Mouse (Mus musculus) myocyte (in vitro differentiated cells): ENCODE data around the gene Scd2. TPM values are rescaled to one million over a fixed set of nuclear protein-coding genes. Genes with fewer than 3 reads are reported as not detected.

Source experiments
- H3K27me3 ChIP-seq: one replicate; pipeline ENCODE4 v1.6.1; 2011; ENCODE audit not compliant: control insufficient read depth, insufficient read depth, insufficient read length
- H3K36me3 ChIP-seq: one replicate; pipeline ENCODE4 v1.6.1; 2011; ENCODE audit not compliant: control insufficient read depth, insufficient read depth
- H3K4me2 ChIP-seq: one replicate; pipeline ENCODE4 v1.6.1; 2011; ENCODE audit warnings: low read depth, control low read depth
- H3K4me3 ChIP-seq: one replicate; pipeline ENCODE4 v1.5.1; 2011; ENCODE audit warnings: mild to moderate bottlenecking, control low read depth, moderate library complexity
- H3K79me2 ChIP-seq: one replicate; pipeline ENCODE4 v1.6.1; 2011; ENCODE audit not compliant: control insufficient read depth, insufficient read depth
- H3ac ChIP-seq: one replicate; pipeline ENCODE4 v1.6.1; 2011; ENCODE audit not compliant: control insufficient read depth, insufficient read length
- CEBPB ChIP-seq: IDR thresholded peaks from 2 replicates; pipeline ENCODE4 v1.6.1; 2011; ENCODE audit warnings: mild to moderate bottlenecking, moderate library complexity; ENCODE audit not compliant: poor library complexity, insufficient read depth, severe bottlenecking
- E2F4 ChIP-seq: IDR thresholded peaks from one replicate; pipeline ENCODE4 v1.6.1; 2011; ENCODE audit warnings: mild to moderate bottlenecking, control low read depth, moderate library complexity; ENCODE audit not compliant: insufficient read depth
- MAX ChIP-seq: IDR thresholded peaks from one replicate; pipeline ENCODE4 v1.6.1; 2011; ENCODE audit warnings: low read depth, mild to moderate bottlenecking, control low read depth
- MYOD1 ChIP-seq, 3 experiments: IDR thresholded peaks; one replicate each; pipeline ENCODE4 v1.6.1; 2011; ENCODE audit warnings: control low read depth in 2 of 3, low read depth in 2 of 3, mild to moderate bottlenecking in 2 of 3, moderate library complexity in 1 of 3; ENCODE audit not compliant: insufficient read length in 2 of 3, control insufficient read depth in 1 of 3
- MYOG ChIP-seq, 3 experiments: IDR thresholded peaks; one replicate each; pipeline ENCODE4 v1.6.1; 2011; ENCODE audit warnings: control low read depth in 2 of 3, low read depth in 2 of 3, mild to moderate bottlenecking in 2 of 3; ENCODE audit not compliant: insufficient read length in 2 of 3, control insufficient read depth in 1 of 3, insufficient read depth in 1 of 3
- POLR2A ChIP-seq: IDR thresholded peaks from one replicate; pipeline ENCODE4 v1.6.1; 2011; ENCODE audit warnings: low read depth, mild to moderate bottlenecking, control low read depth, moderate library complexity; ENCODE audit not compliant: insufficient read length
- POLR2AphosphoS2 ChIP-seq: IDR thresholded peaks from one replicate; pipeline ENCODE4 v1.6.1; 2011; ENCODE audit warnings: low read depth, control low read depth; ENCODE audit not compliant: insufficient read length
- REST ChIP-seq: IDR thresholded peaks from one replicate; pipeline ENCODE4 v1.6.1; 2011; ENCODE audit warnings: mild to moderate bottlenecking, control low read depth, moderate library complexity; ENCODE audit not compliant: insufficient read depth, insufficient read length
- SRF ChIP-seq: IDR thresholded peaks from one replicate; pipeline ENCODE4 v1.6.1; 2011; ENCODE audit warnings: low read depth; ENCODE audit not compliant: control insufficient read depth, insufficient read length
- TCF12 ChIP-seq: IDR thresholded peaks from one replicate; pipeline ENCODE4 v1.6.1; 2011; ENCODE audit warnings: mild to moderate bottlenecking, control low read depth; ENCODE audit not compliant: poor library complexity, insufficient read depth, severe bottlenecking
- TCF3 ChIP-seq: IDR thresholded peaks from one replicate; pipeline ENCODE4 v1.6.1; 2011; ENCODE audit warnings: low read depth, control low read depth; ENCODE audit not compliant: insufficient read length
- USF1 ChIP-seq: IDR thresholded peaks from one replicate; pipeline ENCODE4 v1.6.1; 2011; ENCODE audit warnings: low read depth, mild to moderate bottlenecking, control low read depth, moderate library complexity
- polyA plus RNA-seq: library from polyadenylated mRNA; unstranded; fragments of >200 nt; fragmentation: generic; extraction: Trizol; gene quantifications from one replicate; pipeline ENCODE4 v1.2.1, GENCODE M21; 2012; ENCODE audit warnings: missing spikeins

Scd2 gene
- polyA plus RNA-seq, 1 experiment, result 868 TPM

- Histone ChIP-seq H3K4me3 (peak overlapping the region; percentile 100), H3K79me2 (peaks cover 99% of the 10 kb centered on the region), H3ac (peak overlapping the region; percentile 13), H3K36me3 (peaks cover 90% of the 10 kb centered on the region), H3K4me2 (peak overlapping the region; percentile 99), H3K27me3 (no peaks in the 10 kb centered on the region)
- TF ChIP-seq SRF (no peak), MAX (no peak), POLR2A (peak; percentile 38)
Observed at GRCm38 (mm10) chr19:44299078-44299477, 5.6 kb downstream of the Scd2 start.

DNA sequence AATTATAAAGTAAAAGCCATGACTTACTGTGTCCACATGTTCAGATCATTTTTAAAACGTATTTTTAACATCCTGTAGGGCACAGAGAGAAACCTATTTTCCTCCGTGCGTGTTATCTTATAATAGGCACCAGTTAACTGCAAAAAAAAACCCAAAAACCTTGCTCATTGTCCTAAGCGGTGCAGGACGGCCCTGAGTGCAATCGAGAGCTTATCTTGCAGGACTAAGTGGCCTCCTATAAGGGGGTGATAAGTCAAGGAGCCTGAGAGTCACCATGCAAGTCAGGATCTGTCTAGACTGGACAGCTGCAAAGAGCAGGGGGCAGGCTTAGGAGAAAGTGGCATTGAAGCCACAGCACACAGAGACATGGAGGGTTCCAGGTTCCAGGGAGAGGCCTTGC, 6.4 kb downstream of the Scd2 start:
- Histone ChIP-seq H3K27me3 (no peaks in the 10 kb centered on the region), H3K36me3 (peaks cover 97% of the 10 kb centered on the region), H3ac (no peak overlapping the region), H3K4me3 (peak overlapping the region; percentile 100), H3K79me2 (peaks cover 99% of the 10 kb centered on the region), H3K4me2 (peak overlapping the region; percentile 99)
- TF ChIP-seq MYOG (IDR thresholded peaks at IDR 0.05; ENCODE audit: control insufficient read depth in 1 of 3, insufficient read depth in 1 of 3, insufficient read length in 2 of 3, low read depth in 2 of 3) (no peak), POLR2A (peak; percentile 45), SRF (no peak), REST (no peak), CEBPB (no peak), TCF12 (no peak)

DNA sequence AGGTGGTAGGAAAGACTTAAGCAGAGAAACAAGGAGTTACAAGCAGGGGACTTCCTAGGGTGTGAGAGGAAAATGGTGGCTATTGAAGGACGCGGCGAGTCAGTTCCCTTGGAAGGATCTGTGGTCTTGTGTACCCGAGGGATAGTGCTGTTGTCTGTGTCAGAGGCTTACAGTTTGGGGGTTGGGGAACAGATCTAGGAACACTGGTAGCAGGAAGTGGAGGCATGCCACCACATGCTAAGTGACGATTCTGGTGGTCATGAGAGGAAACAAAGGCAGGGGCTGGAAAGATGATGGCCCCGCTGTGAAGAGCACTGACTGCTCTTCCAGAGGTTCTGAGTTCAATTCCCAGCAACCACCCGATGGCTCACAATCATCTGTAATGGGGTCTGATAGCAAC, 7.0 kb downstream of the Scd2 start:
- Histone ChIP-seq H3K27me3 (no peaks in the 10 kb centered on the region), H3K36me3 (peaks cover 97% of the 10 kb centered on the region), H3K4me3 (peak overlapping the region; percentile 100), H3K4me2 (peak overlapping the region; percentile 99), H3K79me2 (peaks cover 99% of the 10 kb centered on the region), H3ac (no peak overlapping the region)
- TF ChIP-seq USF1 (no peak), POLR2AphosphoS2 (peak; percentile 61), MAX (no peak), TCF12 (no peak)

DNA sequence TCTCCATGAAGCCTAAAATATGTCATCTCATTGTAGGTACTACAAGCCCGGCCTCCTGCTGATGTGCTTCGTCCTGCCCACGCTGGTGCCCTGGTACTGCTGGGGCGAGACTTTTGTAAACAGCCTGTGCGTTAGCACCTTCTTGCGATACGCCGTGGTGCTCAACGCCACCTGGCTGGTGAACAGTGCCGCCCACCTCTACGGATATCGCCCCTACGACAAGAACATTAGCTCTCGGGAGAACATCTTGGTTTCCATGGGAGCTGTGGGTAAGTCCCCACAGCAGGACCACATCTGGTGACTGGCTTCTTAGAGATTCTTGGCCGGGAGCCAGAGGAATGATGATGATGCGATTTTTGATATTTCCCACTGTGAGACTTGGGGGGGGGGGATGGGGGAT, 7.7 kb downstream of the Scd2 start:
- Histone ChIP-seq H3K4me2 (peak overlapping the region; percentile 99), H3K4me3 (peak overlapping the region; percentile 100), H3K36me3 (peaks cover 97% of the 10 kb centered on the region), H3K79me2 (peaks cover 99% of the 10 kb centered on the region), H3K27me3 (no peaks in the 10 kb centered on the region), H3ac (no peak overlapping the region)
- TF ChIP-seq POLR2A (peak; percentile 51), USF1 (no peak), MYOD1 (IDR thresholded peaks at IDR 0.05; ENCODE audit: control insufficient read depth in 1 of 3, insufficient read length in 2 of 3, low read depth in 2 of 3) (no peak), POLR2AphosphoS2 (peak; percentile 87), MYOG (IDR thresholded peaks at IDR 0.05; ENCODE audit: control insufficient read depth in 1 of 3, insufficient read depth in 1 of 3, insufficient read length in 2 of 3, low read depth in 2 of 3) (no peak), TCF12 (no peak), SRF (no peak)

DNA sequence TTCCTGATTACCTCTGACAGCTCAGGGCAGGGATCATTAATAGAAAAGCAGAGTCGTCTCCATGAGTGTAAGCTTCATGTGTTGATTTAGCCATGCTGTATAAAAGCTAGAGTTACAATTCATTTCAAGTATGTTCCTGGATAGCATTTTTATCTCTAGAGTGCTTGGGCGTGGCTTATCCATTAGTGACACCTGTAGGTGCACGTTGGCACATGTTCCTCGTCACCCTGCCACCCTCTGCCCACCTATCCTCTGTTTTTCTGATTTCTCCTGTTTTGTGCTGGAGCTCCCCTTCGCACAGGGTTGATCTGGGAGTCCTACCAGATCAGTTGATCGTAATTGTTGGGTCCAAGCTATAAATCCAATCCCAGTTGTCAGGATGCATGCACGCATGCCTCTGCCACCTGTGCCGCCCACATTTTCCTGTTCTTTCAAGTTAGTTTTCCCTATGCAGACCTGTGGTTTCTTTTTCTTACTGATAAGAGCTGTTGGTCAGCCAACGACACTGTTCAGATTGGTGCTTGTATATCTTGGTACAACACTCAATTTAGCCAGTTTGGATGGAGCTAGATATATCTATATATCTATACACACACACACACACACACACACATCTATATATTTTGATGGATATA, 8.3 kb downstream of the Scd2 start:
- Histone ChIP-seq H3K79me2 (peaks cover 96% of the 10 kb centered on the region), H3K4me3 (peak overlapping the region; percentile 100), H3K27me3 (no peaks in the 10 kb centered on the region), H3K36me3 (peaks cover 97% of the 10 kb centered on the region), H3K4me2 (peak overlapping the region; percentile 99), H3ac (no peak overlapping the region)
- TF ChIP-seq TCF12 (no peak), REST (no peak), POLR2A (peak; percentile 40), SRF (no peak), TCF3 (no peak), USF1 (no peak), E2F4 (no peak), MYOD1 (IDR thresholded peaks at IDR 0.05; ENCODE audit: control insufficient read depth in 1 of 3, insufficient read length in 2 of 3, low read depth in 2 of 3) (peak in 1 of 3 experiments; percentile 62), CEBPB (no peak), POLR2AphosphoS2 (peak; percentile 78), MAX (no peak), MYOG (IDR thresholded peaks at IDR 0.05; ENCODE audit: control insufficient read depth in 1 of 3, insufficient read depth in 1 of 3, insufficient read length in 2 of 3, low read depth in 2 of 3) (no peak)
